Mouse (Mus musculus) liver, postnatal 0 days (tissue): ENCODE data around the gene Tex101.

ENCODE experiments used
- CTCF ChIP-seq: sonication (generic); IDR thresholded peaks from 2 replicates; pipeline ENCODE4 v1.5.1; 2016; ENCODE audit warnings: antibody characterized with exemption, low read depth
- EP300 ChIP-seq: IDR thresholded peaks from 2 replicates; pipeline ENCODE4 v1.6.1; 2016; ENCODE audit warnings: antibody characterized with exemption, low read depth, mild to moderate bottlenecking

DNA sequence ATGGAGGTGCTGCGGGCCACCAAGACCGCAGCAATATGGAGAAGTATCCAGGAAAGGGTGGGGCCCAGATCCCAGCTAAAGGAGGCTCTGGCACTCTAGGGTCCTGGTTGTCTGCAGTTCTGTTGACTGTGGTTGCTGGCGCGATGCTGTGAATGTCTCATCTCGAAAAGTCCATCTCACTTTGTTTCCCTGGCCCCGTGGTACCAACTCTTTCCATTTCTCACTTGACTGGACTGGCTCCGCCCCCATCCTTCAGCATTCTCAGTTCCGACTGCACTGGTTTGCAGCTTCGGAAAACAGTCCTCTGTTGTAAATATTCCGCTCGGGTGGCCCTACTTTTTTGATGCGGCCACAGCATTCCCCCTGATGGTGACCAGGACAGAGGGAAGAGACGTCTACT, 36.0 kb downstream of the Tex101 start:
- TF ChIP-seq EP300 (no peak), CTCF (no peak)
